Mouse (Mus musculus) heart, adult 2 months (tissue): ENCODE measurements around the gene Gcfc2. TPM values are rescaled to one million over a fixed set of nuclear protein-coding genes. Genes with fewer than 3 reads are reported as not detected.

ENCODE experiments used
- DNase-seq, 2 experiments: peaks; one replicate each; pipeline ENCODE4 v3.0.0; 2021
- H3K27ac ChIP-seq: fragments of 200-600 bp; 2 replicates; pipeline ENCODE4 v1.8.1; 2022
- H3K27me3 ChIP-seq: fragments of 200-500 bp; 2 replicates; pipeline ENCODE4 v1.6.1; 2012; ENCODE audit warnings: mild to moderate bottlenecking, low read length, inconsistent platforms, mixed read lengths; ENCODE audit not compliant: control insufficient read depth, insufficient read depth
- H3K36me3 ChIP-seq: fragments of 200-500 bp; 2 replicates; pipeline ENCODE4 v1.6.1; 2012; ENCODE audit warnings: low read length, inconsistent platforms; ENCODE audit not compliant: control insufficient read depth, insufficient read depth
- H3K4me1 ChIP-seq: fragments of 200-500 bp; 2 replicates; pipeline ENCODE4 v1.6.1; 2011; ENCODE audit warnings: low read length; ENCODE audit not compliant: control insufficient read depth, insufficient read depth
- H3K4me3 ChIP-seq: fragments of 200-600 bp; 2 replicates; pipeline ENCODE4 v1.8.1; 2022
- H3K79me2 ChIP-seq: fragments of 200-500 bp; replicated peaks from 2 replicates; pipeline ENCODE4 v1.6.1; 2012; ENCODE audit warnings: mild to moderate bottlenecking, inconsistent platforms, low read length, moderate library complexity, mixed read lengths; ENCODE audit not compliant: control insufficient read depth, insufficient read depth
- H3K9ac ChIP-seq: fragments of 200-500 bp; 2 replicates; pipeline ENCODE4 v1.6.1; 2012; ENCODE audit warnings: low read depth, mild to moderate bottlenecking, control low read depth, inconsistent platforms, low read length, mixed read lengths
- CTCF ChIP-seq: fragments of 200-600 bp; IDR thresholded peaks from 2 replicates; pipeline ENCODE4 v1.8.1; 2022; ENCODE audit warnings: antibody characterized with exemption, mild to moderate bottlenecking, moderate library complexity
- EP300 ChIP-seq: fragments of 200-500 bp; IDR thresholded peaks from 2 replicates; pipeline ENCODE4 v1.6.1; 2011; ENCODE audit warnings: low read depth, low read length, control low read depth; ENCODE audit not compliant: insufficient read depth
- POLR2A ChIP-seq: fragments of 200-500 bp; IDR thresholded peaks from 2 replicates; pipeline ENCODE4 v1.6.1; 2011; ENCODE audit warnings: mild to moderate bottlenecking, low read depth, low read length, control low read depth; ENCODE audit not compliant: insufficient read depth
- WGBS: fragments of 180-500 bp; shearing (Covaris S2); methylation state at CpG from one replicate; pipeline ENCODE4 v1.1.7; 2018; 5-methylcytosine and 5-hydroxymethylcytosine counted together
- intact Hi-C: fragments of 180-260 bp; cut with DNase I; formaldehyde crosslinking; loops from one replicate; pipeline ENCODE4 v1.15.1; 2025
- polyA plus RNA-seq: library from polyadenylated mRNA; depleted of rRNA; stranded (reverse); fragments of >200 nt; gene quantifications from 2 replicates; pipeline ENCODE4 v1.2.3, GENCODE M21; 2012
- total RNA-seq, 2 experiments: library from RNA; stranded (reverse); gene quantifications; 2 replicates each; pipeline ENCODE4 v1.2.3; 2021

The Gcfc2 gene
- total and polyA plus RNA-seq, 3 experiments, result 1.1 to 3.8 (median 3.2) TPM

DNA sequence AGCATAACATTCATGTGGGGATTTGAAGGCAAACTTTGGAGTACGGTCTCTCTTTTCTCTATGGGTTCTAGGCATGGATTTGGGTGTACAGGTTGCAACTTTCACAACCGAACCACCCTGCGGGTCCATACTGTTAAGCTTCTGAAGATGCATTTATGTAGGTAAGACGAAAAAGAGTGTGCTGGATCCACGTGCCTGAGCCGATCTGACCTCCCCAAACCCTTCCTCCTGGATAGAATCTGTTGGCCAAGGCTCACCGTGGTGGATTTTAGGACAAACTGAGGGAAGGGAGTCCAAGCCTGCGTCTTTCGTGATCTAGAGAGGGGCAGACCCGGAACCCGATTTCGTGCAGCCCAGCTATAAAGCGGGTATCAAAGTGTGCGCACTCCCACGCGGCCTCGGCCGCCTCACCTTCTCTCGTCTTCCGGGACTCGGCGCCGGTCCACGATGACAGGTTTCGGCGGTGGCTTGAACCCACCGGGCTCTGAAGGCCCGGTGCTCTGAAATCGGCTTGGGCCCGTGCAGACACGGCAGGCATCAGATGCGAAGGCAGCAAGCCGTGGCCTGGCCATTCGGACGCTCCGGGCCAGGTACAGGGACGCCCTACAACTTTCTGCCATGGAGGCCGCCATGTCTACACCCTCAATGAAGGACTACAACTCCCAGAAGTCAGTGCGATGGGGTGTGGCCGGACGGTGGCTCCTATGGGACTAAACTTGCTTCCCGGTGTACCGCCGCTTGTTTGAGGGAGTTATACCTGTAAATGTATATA is 42.0 kb downstream of the Gcfc2 start, which contains the start of gene Mrpl19:
Mrpl19 (minus strand) TSS at position 663 of the 772 bp plus-strand sequence.
- H3K79me2 ChIP-seq, result no peaks in the 10 kb centered on the region
- H3K36me3 ChIP-seq, result no peaks in the 10 kb centered on the region
- H3K27ac ChIP-seq, result peak within 1 kb of the TSS; percentile 78
- H3K4me1 ChIP-seq, result no peaks in the 10 kb centered on the region
- under 1% methylated on average over 44 of the region's 44 CpGs for WGBS
- peak within 1 kb of the TSS; percentile 66 for H3K9ac ChIP-seq
- H3K4me3 ChIP-seq, result peak within 1 kb of the TSS; percentile 88
- peak; percentile 92 to 97 for DNase-seq
- H3K27me3 ChIP-seq, result no peaks in the 10 kb centered on the region
- no peak for TF ChIP-seq CTCF
- 0 out of 2 replicates have a peak, but pooled peaks have one; percentile 25 for TF ChIP-seq EP300
- peak; percentile 32; the same call in 1 of the 2 replicates for TF ChIP-seq POLR2A
- intact Hi-C loops, result loop anchor here (5.0 kb wide), 1 partner anchor 43 kb away; the partner anchor contains the start of gene Gcfc2

GRCm38 (mm10) chr6:81966068-81966544 is 42.6 kb downstream of the Gcfc2 start:
- intact Hi-C loops, result loop anchor here (5.0 kb wide), 1 partner anchor 44 kb away; the partner anchor contains the start of gene Gcfc2
- H3K27me3 ChIP-seq, result no peaks in the 10 kb centered on the region

DNA sequence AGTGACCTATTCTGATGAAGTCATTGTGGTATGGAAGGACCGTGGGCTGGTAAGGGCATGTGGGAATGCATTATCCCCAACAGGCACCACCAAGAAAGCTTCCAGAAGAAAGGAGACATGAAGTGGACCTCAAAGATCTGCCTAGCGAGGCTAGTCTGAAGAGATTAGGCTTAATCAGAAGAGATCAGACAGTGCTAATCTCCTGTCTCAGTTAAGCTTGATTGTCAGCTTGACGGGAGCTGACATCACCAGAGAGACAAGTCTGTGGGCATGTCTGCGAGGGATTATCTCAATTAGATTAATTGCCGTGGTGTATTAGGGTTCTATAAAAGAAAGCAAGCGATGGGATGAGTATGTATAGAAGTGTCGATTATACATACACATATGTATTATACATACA is 47.7 kb downstream of the Gcfc2 start:
- TF ChIP-seq CTCF, result no peak
- TF ChIP-seq POLR2A, result no peak
- TF ChIP-seq EP300, result no peak
- Histone ChIP-seq H3K4me1 (no peaks in the 10 kb centered on the region), H3K4me3 (no peak overlapping the region), H3K36me3 (no peaks in the 10 kb centered on the region), H3K9ac (no peak overlapping the region), H3K27ac (no peak overlapping the region), H3K27me3 (0 out of 2 replicates have a peak, but pooled peaks cover 1% of the 10 kb centered on the region), H3K79me2 (no peaks in the 10 kb centered on the region)
- intact Hi-C loops, result no loop called here
- 74% methylated on average over 7 of the region's 7 CpGs for WGBS
- no peak for DNase-seq

More at GRCm38 (mm10) chr6:81966068-81966544, 42.6 kb downstream of the Gcfc2 start:
- WGBS, result 55% methylated on average over 2 of the region's 2 CpGs
- Histone ChIP-seq H3K4me1 (no peaks in the 10 kb centered on the region), H3K27ac (no peak overlapping the region; the same call in 1 of the 2 replicates), H3K4me3 (peak overlapping the region; percentile 88), H3K79me2 (no peaks in the 10 kb centered on the region), H3K9ac (no peak overlapping the region), H3K36me3 (no peaks in the 10 kb centered on the region)
- TF ChIP-seq CTCF (no peak), EP300 (no peak), POLR2A (no peak)
- DNase-seq, result no peak

DNA sequence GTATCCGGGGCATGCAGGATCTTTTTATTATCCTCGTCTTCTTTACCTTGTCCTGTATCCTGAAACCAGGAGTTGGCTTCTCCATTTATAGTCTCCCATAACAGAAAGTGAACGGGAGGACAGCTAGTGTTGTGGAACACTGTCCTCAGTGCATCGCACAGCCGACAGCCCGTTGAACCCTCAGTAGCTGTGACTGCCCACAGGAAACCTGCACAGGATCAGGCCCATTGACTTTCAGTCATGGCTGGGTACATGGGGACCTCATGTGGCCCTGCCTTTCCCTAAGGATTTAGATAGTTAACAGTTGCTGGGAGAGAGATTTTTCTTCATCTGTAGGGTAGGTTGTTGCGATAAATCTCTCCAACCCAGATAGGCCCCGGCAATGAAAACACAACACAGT is 49.1 kb downstream of the Gcfc2 start:
- H3K36me3 ChIP-seq, result no peaks in the 10 kb centered on the region
- intact Hi-C loops, result no loop called here

DNA sequence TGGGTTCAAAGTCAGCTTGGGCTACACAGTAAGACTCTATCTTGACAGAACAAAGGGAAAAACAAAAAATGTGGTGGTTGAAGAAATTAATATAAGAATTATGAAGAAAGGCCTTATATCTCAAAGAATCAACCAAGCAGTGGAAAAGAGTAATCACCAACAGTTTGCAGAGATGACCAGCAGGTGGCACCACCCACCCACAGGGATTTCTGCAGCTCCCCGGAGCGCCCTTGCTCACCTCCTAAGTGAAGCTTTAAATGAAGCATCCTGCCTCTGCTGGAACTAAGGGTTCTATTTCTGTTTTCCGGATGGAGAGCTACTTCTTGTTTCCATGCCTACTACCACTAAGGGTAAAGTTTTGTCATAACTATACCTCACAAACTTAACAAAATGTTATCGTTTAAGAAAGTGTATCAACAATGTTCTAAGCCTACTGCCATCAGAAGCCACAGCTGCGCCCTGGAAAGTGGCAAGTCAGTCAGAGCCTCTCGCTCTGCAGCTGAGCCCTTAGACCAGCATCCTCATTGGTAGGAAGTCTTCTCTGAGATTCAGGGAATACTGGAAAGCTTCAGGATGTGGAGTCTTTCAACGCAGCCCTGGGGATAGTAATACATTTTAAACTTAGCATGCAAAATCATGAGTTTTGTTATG is 52.6 kb downstream of the Gcfc2 start:
- Histone ChIP-seq H3K4me1 (no peaks in the 10 kb centered on the region), H3K79me2 (no peaks in the 10 kb centered on the region), H3K4me3 (no peak overlapping the region), H3K36me3 (no peaks in the 10 kb centered on the region), H3K27me3 (0 out of 2 replicates have a peak, but pooled peaks cover 1% of the 10 kb centered on the region), H3K27ac (no peak overlapping the region), H3K9ac (no peak overlapping the region)
- 0 out of 2 replicates have a peak, but pooled peaks have one; percentile 41 for TF ChIP-seq EP300
- no peak; the same call in 1 of the 2 replicates for TF ChIP-seq CTCF
- TF ChIP-seq POLR2A, result no peak
- peak; percentile 59 to 77 for DNase-seq
- intact Hi-C loops, result loop anchor here (1.0 kb wide), 1 partner anchor 143 kb away; no protein-coding TSS in a partner anchor
- 26% methylated on average over 7 of the region's 7 CpGs for WGBS

More for the DNA sequence above, 49.1 kb downstream of the Gcfc2 start:
- Histone ChIP-seq H3K79me2 (no peaks in the 10 kb centered on the region), H3K27me3 (0 out of 2 replicates have a peak, but pooled peaks cover 1% of the 10 kb centered on the region), H3K9ac (no peak overlapping the region), H3K4me3 (no peak overlapping the region), H3K27ac (no peak overlapping the region), H3K4me1 (no peaks in the 10 kb centered on the region)
- 71% methylated on average over 8 of the region's 8 CpGs for whole genome bisulfite sequencing
- no peak for DNase-seq
- no peak for TF ChIP-seq POLR2A
